Mouse (Mus musculus) gastrocnemius, postnatal 4 days (tissue): Measurements from ENCODE around the gene G530012D18Rik. TPM values are rescaled to one million over a fixed set of nuclear protein-coding genes. Genes with fewer than 3 reads are reported as not detected.
"Not testable (repeated sequence)": the region's sequence is repeated elsewhere in the genome, so short reads cannot be mapped to it uniquely, and the experiment has no call there.

Experiments used
- DNase-seq, 2 experiments: peaks; one replicate each; pipeline ENCODE4 v3.0.0; 2021 to 2022; ENCODE audit warnings: low spot score in 2 of 2, mixed read lengths in 2 of 2
- long read RNA-seq, 2 experiments: library from polyadenylated mRNA; stranded (forward); transcript quantifications; one replicate each; pipeline ENCODE4 v2.0.0; 2021
- total RNA-seq, 2 experiments: library from RNA; stranded (reverse); gene quantifications; 2 replicates each; pipeline ENCODE4 v1.2.3; 2021

The G530012D18Rik gene
- not detected for total RNA-seq
- long read RNA-seq, experiment 1 = 0 reads
- long read RNA-seq, experiment 2 = 0 reads

DNA sequence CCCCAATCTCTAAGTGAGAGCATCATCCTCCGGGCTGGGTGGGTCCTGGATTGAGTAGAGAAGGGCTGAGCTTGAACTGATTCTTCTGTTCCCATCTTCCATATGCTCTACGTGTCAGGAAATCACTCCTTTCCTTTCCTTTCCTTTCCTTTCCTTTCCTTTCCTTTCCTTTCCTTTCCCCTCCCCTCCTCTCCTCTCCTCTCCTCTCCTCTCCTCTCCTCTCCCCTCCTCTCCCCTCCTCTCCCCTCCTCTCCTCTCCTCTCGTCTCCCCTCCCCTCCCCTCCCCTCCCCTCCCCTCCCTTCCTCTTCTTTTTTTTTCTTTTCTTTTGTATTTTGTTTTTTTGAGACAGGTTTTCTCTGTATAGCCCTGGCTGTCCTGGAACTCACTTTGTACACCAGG, at the start of gene G530012D18Rik:
Gene G530012D18Rik (plus strand): TSS at position 301 of the 400 bp plus-strand sequence.
- DNase-seq = not testable (repeated sequence)

DNA sequence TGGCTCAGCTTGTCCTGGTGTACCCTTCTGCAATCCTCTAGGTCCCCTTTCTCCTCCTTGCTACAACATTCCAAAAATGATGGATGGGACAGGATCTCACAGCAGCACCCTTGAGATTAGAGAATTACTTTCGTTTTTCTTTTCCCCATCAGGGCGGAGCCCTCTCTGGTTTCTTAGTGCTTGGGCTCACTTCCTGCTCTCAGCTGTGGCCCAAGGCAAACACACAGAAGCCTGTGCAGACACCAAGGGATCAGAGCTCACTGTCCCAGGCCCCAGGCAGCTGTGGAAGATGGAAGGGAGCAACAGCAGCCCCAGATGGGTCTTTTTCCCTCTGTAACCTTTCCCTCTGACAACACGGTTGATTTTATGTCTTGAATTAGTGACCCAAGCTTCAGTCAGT, 49.1 kb upstream of the G530012D18Rik start:
- not testable (repeated sequence) for DNase-seq

DNA sequence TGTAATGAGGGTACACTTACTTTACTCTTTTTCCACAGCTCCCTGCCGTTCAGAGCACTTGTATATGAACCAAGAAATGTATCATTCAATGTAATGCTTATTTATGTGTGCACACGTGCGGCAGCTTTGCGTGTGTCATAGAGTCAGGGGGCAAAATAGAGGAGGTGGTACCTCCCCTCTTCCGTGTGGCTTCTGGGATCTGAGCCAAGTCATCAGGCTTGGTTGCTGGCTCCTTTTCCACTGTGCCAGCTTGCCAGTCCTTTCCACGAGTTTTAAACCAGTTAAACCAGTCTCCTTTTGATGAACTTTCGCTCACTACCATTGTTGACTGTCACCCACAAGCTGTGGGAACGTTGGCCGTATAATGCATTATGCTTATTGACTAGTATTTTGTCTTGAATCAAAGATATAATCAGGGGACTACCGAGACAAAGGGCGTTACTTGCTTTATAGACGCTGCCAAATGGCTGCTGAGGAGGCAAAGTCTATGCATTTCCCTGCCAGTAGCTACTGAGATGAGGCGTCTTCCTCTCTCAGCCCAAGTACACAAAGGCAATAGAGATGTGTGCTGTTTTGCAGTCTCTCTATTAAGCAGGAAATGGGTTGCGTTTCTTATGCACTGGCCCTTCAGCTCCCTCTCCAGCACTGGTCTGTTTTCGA, 46.9 kb upstream of the G530012D18Rik start:
- DNase-seq = not testable (repeated sequence)

DNA sequence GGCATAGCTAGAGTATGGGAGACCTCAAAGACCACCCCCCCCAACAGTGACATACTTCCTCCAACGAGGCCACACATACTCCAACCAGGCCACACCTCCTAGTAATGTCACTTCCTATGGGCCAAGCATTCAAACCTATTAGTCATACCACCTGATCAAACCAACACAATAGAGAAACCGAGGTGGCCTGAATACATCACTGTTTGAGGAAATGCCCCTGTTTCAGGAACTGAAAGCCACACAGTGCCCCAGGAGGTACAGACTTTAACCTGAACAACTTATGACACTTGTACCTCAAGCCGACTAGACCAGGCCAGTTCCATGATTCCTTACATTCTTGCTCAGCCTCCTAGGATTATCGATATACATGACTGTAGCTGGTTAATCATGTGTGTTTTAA, 31.7 kb upstream of the G530012D18Rik start:
- DNase-seq = not testable (repeated sequence)

DNA sequence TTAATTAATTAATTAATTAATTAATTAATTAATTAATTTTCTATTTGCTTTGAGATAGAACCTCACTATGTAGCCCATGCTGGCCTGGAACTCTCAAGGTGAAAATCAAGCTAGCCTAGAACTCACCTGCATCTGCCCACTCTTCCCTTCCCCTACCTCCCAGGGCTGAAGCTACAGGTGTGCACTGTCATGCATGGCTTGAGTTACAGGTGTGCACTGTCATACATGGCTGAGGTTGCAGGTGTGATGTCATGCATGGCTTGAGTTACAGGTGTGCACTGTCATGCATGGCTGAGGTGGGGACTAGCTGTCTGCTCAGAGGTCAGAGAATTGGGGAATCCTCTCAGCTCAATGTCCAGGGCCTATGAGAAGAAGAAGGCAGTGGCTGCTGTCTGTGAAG, 29.0 kb upstream of the G530012D18Rik start:
- DNase-seq = not testable (repeated sequence)

DNA sequence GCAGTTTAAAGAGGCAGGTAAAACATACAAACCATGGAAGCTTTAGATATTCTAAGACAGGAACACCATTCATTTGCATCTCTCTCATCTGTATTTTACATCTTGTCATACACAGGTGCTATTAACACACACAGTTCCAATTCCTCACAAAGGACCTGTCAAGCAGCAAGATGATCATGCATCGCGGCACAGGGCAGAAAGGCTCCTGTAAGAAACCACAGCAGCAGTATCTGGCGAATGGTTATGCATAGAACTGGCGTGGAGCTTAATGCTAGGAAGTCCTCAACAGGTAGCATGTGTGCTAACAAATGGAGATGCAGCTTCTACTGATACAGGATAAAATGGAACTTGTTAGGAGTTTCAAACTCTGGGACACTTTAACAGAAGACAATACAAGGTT, 20.2 kb upstream of the G530012D18Rik start:
- DNase-seq = peak in 1 of 2 experiments; percentile 30

DNA sequence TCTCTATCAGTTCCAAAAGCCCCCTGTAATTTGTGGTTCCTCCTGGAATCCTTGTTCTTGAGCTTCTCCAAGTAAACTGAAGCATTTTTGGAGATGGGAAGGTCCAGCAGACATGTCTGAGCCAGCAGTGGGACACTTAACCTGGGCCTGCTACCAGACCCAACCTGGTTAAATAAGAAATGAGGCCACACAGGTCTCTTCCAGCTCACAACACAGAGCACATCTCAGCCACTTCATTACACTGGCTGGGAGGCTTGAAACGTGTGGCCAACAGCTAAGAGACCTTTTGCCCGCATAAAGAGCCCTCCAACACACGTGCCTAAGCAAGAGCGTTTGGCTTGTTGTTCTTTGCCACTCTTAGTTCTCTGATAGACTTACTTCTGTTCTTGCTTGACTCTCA, 1.9 kb upstream of the G530012D18Rik start:
- DNase-seq = not testable (repeated sequence)

DNA sequence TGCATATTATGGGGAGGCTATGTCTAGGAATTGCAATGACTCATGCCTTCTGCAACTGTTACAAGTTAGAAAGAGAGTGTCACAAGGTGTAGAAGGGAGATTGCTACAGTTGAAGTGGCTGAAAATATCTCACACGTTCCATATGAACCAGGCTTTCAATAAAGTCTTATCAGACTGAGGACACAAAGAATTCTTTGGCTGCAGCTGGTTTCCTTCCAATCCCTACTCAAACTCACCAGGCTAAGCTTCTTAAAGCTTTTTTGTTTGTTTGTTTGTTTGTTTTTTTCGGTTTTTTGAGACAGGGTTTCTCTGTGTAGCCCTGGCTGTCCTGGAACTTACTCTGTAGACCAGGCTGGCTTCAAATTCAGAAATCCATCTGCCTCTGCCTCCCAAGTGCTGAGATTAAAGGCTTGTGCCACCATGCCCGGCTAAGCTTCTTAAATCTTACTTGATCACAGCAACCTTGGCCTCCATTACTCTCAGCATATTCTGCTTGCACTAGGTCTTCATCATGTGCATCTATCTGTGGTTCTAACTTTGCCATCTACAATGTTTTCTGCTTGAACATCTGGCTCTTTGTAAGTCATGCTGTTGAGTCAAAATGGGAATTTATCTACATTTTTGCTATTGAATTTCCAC, 3.0 kb downstream of the G530012D18Rik start:
- not testable (repeated sequence) for DNase-seq

DNA sequence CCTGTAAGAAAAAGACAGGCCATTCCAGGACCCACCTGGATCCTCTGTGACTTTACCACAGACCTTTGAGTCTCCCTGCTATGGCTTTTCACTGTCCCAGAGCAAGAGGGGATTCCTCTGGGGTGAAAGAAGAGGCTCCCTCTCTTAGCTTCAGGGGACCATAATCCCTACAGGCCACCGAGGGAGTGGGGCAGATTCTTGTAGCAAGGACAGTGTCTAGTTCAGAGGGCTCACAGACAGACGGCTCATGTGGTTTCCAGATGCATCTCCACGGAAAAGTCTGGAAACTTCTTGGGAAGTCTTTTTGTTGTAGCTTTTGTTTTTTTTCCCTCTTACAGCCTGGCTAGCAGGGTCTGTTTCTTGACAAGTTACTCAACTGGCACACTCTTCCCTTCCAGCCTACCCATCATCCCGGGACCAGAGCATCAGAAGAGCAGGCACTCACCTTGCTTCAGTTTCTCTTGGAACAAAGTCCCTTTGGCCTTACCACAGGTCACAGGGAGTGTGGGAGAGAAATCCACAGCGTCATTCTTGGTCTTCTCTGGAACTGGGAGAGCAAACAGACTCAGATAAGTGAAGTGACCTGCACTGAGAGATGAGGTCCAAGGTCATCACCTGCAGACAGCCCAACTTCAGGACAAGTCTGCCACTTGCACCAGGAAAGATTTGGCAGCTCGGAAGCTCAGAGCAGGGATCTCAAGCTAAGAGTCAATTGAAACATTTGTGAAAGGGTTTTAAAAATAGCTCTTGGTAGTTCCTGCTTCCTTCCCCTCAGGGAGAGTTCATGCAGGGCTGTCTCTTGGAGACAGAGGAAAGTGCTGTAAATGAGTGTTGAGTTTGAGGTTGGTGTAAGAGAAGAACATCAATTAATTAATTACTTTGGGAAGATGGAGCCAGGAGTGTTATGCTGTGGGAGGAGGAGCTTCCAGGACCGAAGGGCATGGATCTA, 4.0 kb downstream of the G530012D18Rik start:
- DNase-seq = not testable (repeated sequence)

DNA sequence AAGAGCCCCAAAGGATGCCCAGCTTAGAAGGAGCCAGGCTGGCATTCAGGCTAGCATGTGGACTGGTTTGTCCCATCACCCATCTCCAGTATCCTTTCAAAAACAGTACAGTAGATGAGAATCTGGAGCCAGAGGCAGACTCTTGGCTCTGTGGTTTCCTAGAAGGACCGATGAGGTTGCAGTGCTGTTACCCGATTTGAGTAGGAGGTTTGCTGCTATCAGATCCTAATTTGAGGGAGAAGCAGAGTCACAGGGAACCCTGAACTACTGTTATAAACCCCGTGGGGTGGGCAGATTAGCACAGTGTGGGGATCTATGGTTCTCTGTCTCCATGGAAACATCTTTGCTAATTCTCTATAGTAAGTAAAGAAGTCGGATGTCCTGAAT, 4.7 kb downstream of the G530012D18Rik start:
- DNase-seq = not testable (repeated sequence)

DNA sequence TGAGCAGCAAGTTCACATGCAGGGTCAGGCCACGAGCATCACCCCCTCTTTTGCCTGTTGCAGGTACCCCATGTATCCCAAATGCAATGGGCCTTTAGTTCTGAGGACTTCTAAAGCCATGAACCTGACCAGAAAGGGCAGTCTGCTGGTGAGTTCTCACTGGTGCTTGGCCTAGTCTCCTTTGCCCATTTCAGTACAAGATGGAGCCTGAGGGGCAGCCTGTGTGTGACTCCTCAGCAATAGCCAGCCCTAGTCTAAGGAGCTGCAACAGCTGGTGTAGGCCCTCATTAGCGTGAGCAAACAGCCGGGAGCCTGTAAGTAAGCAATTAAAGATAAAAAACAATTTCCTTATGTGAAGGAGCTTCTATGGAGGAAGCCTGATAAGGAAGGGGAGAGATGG, 5.1 kb downstream of the G530012D18Rik start:
- DNase-seq = not testable (repeated sequence)

DNA sequence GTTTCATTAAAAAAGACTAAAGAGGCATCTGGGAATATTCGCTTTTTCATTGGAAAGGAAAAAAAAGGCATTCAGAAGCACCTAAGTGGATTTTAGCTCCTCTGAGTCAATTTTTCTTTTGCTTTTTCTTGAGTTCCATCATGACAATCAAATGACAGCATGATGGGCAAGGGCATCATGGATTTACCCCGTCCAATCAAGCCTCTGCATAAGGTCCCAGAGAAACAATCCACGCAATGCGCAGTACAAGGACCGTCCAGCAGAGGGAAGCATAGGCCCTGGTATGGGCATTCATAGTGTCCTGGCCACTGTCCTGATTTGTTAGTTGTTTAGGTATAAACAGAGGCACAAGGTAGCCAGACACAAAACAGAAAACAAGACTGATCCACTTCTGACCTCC, 6.0 kb downstream of the G530012D18Rik start:
- not testable (repeated sequence) for DNase-seq

DNA sequence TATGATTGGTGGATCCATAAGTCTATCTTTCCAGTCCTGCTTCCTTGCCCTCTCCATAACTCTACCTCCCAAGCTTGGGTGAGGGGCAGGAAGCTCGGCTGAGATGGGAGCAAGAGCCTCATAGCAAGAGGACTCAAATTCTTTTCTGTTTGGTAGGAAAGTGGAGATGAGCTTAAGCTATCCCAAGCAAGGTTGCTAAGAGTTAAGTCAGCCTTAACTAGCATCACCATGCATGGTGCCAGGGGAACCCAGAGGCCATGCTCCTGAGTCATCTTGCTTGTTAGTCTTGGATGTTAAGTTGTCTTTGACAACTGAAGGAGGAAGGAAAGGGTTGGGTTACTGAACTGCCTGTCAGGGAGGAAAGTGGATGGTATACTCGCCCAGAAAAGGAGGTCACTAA, 13.2 kb downstream of the G530012D18Rik start:
- not testable (repeated sequence) for DNase-seq

DNA sequence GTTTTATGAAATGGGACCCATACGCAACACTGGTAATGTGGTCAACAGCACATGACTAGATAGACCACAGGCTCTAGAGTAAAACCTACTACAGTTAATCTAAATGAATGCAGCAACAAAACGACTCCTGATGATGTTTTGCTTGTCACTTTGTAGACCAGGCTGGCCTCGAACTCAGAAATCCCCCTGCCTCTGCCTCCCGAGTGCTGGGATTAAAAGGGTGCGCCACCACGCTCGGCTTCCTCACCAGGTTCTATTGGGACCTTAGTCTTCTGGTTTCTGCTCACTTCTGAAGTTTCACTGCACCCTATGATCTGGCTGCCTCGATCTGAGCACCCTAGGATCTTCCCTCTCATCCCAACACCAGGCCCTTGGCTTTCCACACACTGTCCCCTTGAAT, 17.1 kb downstream of the G530012D18Rik start:
- DNase-seq = not testable (repeated sequence)

DNA sequence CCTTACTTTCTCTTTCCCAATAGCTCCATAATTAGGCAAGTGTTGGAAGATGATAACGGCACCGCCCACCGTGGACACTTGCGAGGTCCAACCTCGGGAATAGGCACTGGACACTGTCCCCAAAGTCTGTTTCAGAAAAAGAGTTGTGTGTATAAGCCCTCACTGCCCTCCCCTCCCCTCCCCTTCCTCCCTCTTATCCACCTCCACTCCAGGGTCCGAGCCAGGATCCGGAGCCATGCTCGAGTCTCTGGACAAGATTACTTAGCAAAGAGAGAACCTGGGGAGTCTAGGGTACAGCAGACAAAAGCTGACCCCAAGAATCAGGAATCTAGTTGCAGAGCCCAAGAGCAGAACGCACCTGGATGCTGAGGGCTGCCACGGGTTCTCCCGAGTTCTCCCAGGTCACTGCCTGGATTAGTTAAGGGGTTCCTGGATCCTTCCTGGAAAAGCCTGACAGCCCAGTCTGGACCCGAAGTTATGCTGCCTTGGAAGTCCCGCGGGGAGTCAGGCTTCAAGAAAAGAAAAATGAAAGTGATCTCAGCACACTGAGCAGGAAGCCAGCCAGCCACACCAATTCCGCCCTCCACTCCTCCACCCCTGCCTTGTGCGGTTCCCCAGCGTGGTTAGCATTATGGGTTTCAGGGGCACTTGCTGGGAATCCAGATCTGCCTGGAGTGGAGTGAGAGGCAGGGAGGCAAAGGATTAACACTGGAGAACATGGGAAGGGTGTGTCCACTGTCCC, 23.0 kb downstream of the G530012D18Rik start, which contains the start of gene Sp110:
Gene Sp110 (minus strand): TSS at position 547 of the 742 bp plus-strand sequence.
- DNase-seq = not testable (repeated sequence)

DNA sequence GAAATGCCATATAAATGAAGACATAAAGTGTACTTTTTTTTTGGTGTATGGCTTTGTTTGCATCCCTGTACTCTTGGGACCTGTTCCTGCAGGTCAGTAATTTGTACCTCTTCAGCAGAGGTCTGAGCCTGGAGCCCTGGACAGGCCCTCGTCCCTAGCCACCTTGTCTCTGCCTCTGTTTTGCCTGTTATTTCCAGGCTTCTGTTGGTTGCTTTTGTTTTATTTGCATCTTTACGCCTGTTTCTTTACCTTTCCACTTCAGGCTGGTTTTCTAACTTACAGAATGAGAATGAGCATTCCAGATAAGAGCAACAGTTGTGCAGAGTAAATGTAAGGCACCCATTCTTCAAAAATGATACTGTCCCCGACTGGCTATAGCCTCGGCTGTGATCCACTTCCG, 24.6 kb downstream of the G530012D18Rik start, which contains the start of gene Sp140:
Gene Sp140 (plus strand): TSS at position 301 of the 400 bp plus-strand sequence.
- DNase-seq = not testable (repeated sequence)

DNA sequence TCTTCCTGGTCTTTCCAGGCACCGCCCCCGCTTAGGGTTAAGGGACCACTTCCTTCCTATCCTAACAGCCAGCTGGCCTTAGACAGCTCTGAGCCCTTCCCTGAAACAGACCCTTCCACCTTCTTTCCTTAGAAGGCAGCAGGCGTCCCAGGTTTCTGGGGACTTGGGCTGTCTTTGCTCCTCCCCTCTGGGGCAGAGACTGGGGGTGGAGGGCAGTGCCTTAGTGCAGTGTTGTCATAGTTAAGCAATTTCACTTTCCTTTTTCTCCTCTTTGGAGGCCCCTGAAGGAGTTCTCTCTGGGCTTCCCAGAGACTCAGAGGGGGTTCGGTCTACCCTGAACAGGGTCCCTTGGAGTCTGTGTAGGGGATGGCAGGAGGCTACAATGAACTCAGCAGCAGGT, 25.3 kb downstream of the G530012D18Rik start:
- not testable (repeated sequence) for DNase-seq

DNA sequence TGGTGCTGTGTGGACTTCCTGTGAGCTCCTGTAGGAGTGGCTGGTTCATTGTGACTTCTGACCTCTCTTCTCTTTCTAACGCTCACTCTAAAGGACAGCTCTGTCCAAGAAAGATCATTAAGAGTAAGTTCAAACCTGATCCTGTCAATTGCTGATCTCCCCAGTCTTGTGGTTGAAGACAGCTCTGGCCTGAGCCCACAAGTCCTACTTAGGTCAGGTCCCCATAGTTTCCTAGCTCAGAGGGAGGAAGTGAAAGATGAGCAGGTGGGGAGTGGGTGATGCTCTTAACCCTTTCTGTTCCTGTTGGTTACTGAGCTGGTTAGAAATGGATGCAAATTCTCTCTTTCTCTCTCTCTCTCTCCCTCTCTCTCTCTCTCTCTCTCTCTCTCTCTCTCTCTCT, 28.9 kb downstream of the G530012D18Rik start:
- DNase-seq = not testable (repeated sequence)

DNA sequence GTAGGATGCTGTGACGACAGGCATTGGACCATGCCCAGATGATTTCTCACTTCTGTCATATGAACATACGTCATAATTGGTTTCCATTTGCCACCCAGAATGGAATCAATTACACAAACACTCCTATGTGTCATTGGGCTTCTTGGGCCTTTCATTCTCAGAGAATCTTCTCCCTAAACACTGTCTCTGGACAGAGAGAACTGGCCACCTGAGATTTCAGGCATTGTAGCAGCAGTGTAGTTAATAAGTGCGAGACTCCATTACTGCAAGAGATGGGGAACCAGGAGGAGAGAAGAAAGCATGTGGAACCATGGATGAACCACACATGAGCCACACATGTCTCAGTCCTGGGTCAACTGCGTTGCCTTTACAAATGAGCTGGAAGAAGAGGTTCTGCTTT, 32.9 kb downstream of the G530012D18Rik start:
- DNase-seq = not testable (repeated sequence)

DNA sequence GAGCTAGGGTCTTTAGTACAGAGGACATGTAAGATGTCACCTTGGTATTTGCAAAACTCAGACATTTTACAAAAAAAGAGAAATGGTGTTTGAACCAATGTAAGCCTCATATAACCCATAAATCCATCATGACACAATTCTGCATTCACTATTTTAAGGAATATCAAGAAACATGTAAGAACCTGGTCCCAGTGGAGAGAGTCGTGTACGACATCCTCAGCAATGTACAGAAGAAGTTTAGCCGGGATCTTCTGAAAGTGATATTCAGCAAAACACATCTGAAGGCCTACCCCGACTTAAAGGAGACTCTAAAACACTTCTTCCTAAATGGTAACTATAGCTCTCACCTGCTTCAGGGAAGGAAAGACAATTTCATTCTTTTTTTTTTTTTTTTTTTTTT, 35.1 kb downstream of the G530012D18Rik start:
- DNase-seq = not testable (repeated sequence)
